Comparison of ENCODE assay signal across 21 mouse cellular contexts in genomic region chr12:36474171-36474570, GRCm38 (mm10).
"Had no signal": no experiment of that assay in that cellular context is flagged by ENCODE, and none has a peak within 500 bp of the region (broad histone marks: within the 10 kb centered on the region; RNA-seq: fewer than 3 reads in every experiment).

No protein-coding gene starts in this region.

- DNase-seq: kidney, adult 8-10 months; kidney, postnatal 10 days; kidney, postnatal 36 days; layer of hippocampus, postnatal 36 days; lung, adult 18-20 months; lung, postnatal 14 days; right cerebral cortex, adult 18-20 months; right cerebral cortex, postnatal 14 days; right cerebral cortex, postnatal 4 days; thymus, postnatal 25 days had no signal

- H3K27me3 ChIP-seq: kidney, embryonic 15.5 days; liver, embryonic 15.5 days; lung, embryonic 15.5 days; midbrain, embryonic 12.5 days; midbrain, embryonic 15.5 days; neural tube, embryonic 12.5 days; neural tube, embryonic 15.5 days; stomach, embryonic 15.5 days had no signal

- H3K9me3 ChIP-seq: kidney, embryonic 15.5 days; liver, embryonic 15.5 days; lung, embryonic 15.5 days; midbrain, embryonic 12.5 days; midbrain, embryonic 15.5 days; neural tube, embryonic 12.5 days; neural tube, embryonic 15.5 days; stomach, embryonic 15.5 days had no signal

- H3K27ac ChIP-seq: kidney, embryonic 15.5 days; left cerebral cortex, adult 2 months; liver, embryonic 15.5 days; lung, embryonic 15.5 days; macrophage; midbrain, embryonic 12.5 days; midbrain, embryonic 15.5 days; neural tube, embryonic 12.5 days; neural tube, embryonic 15.5 days; stomach, embryonic 15.5 days had no signal

- H3K4me1 ChIP-seq: liver, embryonic 15.5 days; midbrain, embryonic 12.5 days; midbrain, embryonic 15.5 days; neural tube, embryonic 12.5 days; neural tube, embryonic 15.5 days had no signal

- H3K36me3 ChIP-seq: kidney, embryonic 15.5 days; liver, embryonic 15.5 days; lung, embryonic 15.5 days; midbrain, embryonic 12.5 days; midbrain, embryonic 15.5 days; neural tube, embryonic 12.5 days; neural tube, embryonic 15.5 days; stomach, embryonic 15.5 days had no signal

- H3K9ac ChIP-seq: kidney, embryonic 15.5 days; liver, embryonic 15.5 days; lung, embryonic 15.5 days; midbrain, embryonic 12.5 days; midbrain, embryonic 15.5 days; neural tube, embryonic 12.5 days; neural tube, embryonic 15.5 days; stomach, embryonic 15.5 days had no signal

- H3K4me3 ChIP-seq: kidney, embryonic 15.5 days; left cerebral cortex, adult 2 months; liver, embryonic 15.5 days; lung, embryonic 15.5 days; midbrain, embryonic 12.5 days; midbrain, embryonic 15.5 days; neural tube, embryonic 12.5 days; neural tube, embryonic 15.5 days; stomach, embryonic 15.5 days had no signal

- H3K4me2 ChIP-seq: kidney, embryonic 15.5 days; liver, embryonic 11.5 days; liver, embryonic 15.5 days; lung, embryonic 15.5 days; midbrain, embryonic 12.5 days; midbrain, embryonic 15.5 days; neural tube, embryonic 12.5 days; neural tube, embryonic 15.5 days; stomach, embryonic 15.5 days had no signal

- ATAC-seq: midbrain, embryonic 15.5 days had no signal
